Mouse (Mus musculus): ENCODE measurements at regions not wholly inside any gene's neighbourhood (a gene's known extent, or its start where the extent isn't known, plus 50 kb on each side); places are given as distances from the start of the nearest gene placed in this dataset.

GRCm38 (mm10) chr8:86184671-86185070 lies 343.9 kb downstream of the Phkb start:
- TF ChIP-seq POLR2A (IDR thresholded peaks at IDR 0.05; ENCODE audit: borderline replicate concordance, insufficient read depth, low read length): no peak
- no peak for TF ChIP-seq CTCF (IDR thresholded peaks at IDR 0.05; ENCODE audit: borderline replicate concordance, insufficient read depth, low read depth, low read length)

Measured in cerebellum, adult 2 months (tissue).